Mouse (Mus musculus) hindbrain, embryonic 16.5 days (tissue): ENCODE measurements around the gene Agps. TPM values are rescaled to one million over a fixed set of nuclear protein-coding genes. Genes with fewer than 3 reads are reported as not detected.

Source experiments
- ATAC-seq: fragments of 200-750 bp; cut with Nextera tagmentation; 2 replicates; pipeline ENCODE4 v1.8.0; 2017; ENCODE audit warnings: moderate TSS enrichment, moderate library complexity
- H3K27ac ChIP-seq: fragments of 300-500 bp; sonication (generic); 2 replicates; pipeline ENCODE4 v1.5.1; 2014; ENCODE audit warnings: low read depth, mild to moderate bottlenecking, control low read depth, low read length, moderate library complexity
- H3K27me3 ChIP-seq: fragments of 300-500 bp; sonication (generic); replicated peaks from 2 replicates; pipeline ENCODE4 v1.6.1; 2014; ENCODE audit warnings: low read length; ENCODE audit not compliant: control insufficient read depth, insufficient read depth
- H3K36me3 ChIP-seq: fragments of 300-500 bp; sonication (generic); 2 replicates; pipeline ENCODE4 v1.6.1; 2014; ENCODE audit warnings: mild to moderate bottlenecking, low read length, moderate library complexity, mixed read lengths; ENCODE audit not compliant: control insufficient read depth, insufficient read depth
- H3K4me1 ChIP-seq: fragments of 300-500 bp; sonication (generic); 2 replicates; pipeline ENCODE4 v1.6.1; 2014; ENCODE audit warnings: low read depth, low read length; ENCODE audit not compliant: control insufficient read depth, insufficient read depth
- H3K4me2 ChIP-seq: fragments of 300-500 bp; sonication (generic); 2 replicates; pipeline ENCODE4 v1.6.1; 2014; ENCODE audit warnings: mild to moderate bottlenecking, low read length, control low read depth, moderate library complexity
- H3K4me3 ChIP-seq: fragments of 300-500 bp; sonication (generic); 2 replicates; pipeline ENCODE4 v1.5.1; 2014; ENCODE audit warnings: mild to moderate bottlenecking, low read length, control low read depth, moderate library complexity
- H3K9ac ChIP-seq: fragments of 300-500 bp; sonication (generic); 2 replicates; pipeline ENCODE4 v1.6.1; 2014; ENCODE audit warnings: low read depth, mild to moderate bottlenecking, control low read depth, low read length, moderate library complexity
- H3K9me3 ChIP-seq: fragments of 300-500 bp; sonication (generic); 2 replicates; pipeline ENCODE4 v1.6.1; 2014; ENCODE audit warnings: mild to moderate bottlenecking, low read length, moderate library complexity; ENCODE audit not compliant: control insufficient read depth
- WGBS: fragments of 180-500 bp; shearing (Covaris S2); extraction: QIAGEN DNeasy Blood & Tissue Kit; methylation state at CpG from one replicate; pipeline ENCODE4 v1.1.7; 2014; 5-methylcytosine and 5-hydroxymethylcytosine counted together
- polyA plus RNA-seq: library from polyadenylated mRNA; unstranded; fragments of >200 nt; fragmentation: Nextera tagmentation; extraction: Ambion mirVana; gene quantifications from 2 replicates; pipeline ENCODE4 v1.2.1, GENCODE M21; 2015

Agps gene
- polyA plus RNA-seq, 1 experiment from 2014 or later: 21.6 TPM

- H3K4me2 ChIP-seq: no peak overlapping the region
- H3K4me1 ChIP-seq: no peaks in the 10 kb centered on the region
- 90% methylated on average over 6 of the region's 6 CpGs for WGBS
- no peak for ATAC-seq
- H3K27ac ChIP-seq: no peak overlapping the region
- no peak overlapping the region for H3K4me3 ChIP-seq
- no peaks in the 10 kb centered on the region for H3K9me3 ChIP-seq
- no peak overlapping the region for H3K9ac ChIP-seq
- H3K36me3 ChIP-seq: no peaks in the 10 kb centered on the region
- H3K27me3 ChIP-seq: no peaks in the 10 kb centered on the region
Measured at GRCm38 (mm10) chr2:75805767-75806166, 26.2 kb upstream of the Agps start.

DNA sequence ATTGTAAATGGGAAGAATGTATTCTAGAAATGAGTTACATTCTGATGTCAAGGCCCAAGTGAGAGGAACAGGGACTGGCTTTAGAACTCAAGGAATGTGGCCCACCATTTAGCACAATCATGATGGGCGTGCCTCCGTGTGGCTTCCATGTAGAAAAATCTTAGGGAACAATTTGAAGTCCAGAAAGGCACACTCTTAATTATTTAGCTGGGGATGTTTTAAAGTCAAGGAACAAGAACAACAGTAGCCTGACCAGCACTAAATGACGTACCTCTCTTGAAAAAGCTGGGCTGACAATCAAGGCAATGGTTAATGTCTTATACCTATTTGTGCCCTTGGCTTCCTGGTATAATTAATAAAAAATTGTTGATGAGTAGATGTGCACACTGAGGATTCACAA, 25.1 kb upstream of the Agps start:
- 93% methylated on average over 3 of the region's 3 CpGs for WGBS
- Histone ChIP-seq H3K9ac (no peak overlapping the region), H3K27ac (no peak overlapping the region), H3K27me3 (no peaks in the 10 kb centered on the region), H3K4me1 (no peaks in the 10 kb centered on the region), H3K4me3 (no peak overlapping the region), H3K9me3 (no peaks in the 10 kb centered on the region), H3K36me3 (no peaks in the 10 kb centered on the region), H3K4me2 (no peak overlapping the region)
- no peak for ATAC-seq

DNA sequence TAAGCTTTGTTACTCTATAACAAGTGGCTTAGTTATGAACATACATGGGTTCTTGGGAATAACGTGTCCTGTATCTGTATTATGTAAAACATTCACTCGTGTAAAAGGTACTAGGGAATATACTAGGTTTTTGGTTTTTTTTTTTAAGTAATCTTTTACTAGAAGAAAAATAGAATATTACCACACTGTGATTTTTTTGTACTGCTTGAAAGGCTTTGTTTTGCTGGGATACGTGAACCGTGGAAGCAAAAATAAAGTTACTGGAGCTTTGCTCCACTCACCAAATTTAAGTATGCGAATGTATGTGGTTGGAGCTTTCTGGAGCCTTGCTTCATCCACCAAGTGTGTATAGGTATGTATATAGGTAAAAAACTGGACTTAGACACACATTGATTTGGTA, 24.5 kb upstream of the Agps start:
- no peaks in the 10 kb centered on the region for H3K36me3 ChIP-seq
- no peak for ATAC-seq
- H3K9me3 ChIP-seq: no peaks in the 10 kb centered on the region
- WGBS: 96% methylated on average over 5 of the region's 5 CpGs
- H3K4me2 ChIP-seq: no peak overlapping the region
- H3K4me3 ChIP-seq: no peak overlapping the region
- no peak overlapping the region for H3K27ac ChIP-seq
- no peak overlapping the region for H3K9ac ChIP-seq
- H3K4me1 ChIP-seq: no peaks in the 10 kb centered on the region
- no peaks in the 10 kb centered on the region for H3K27me3 ChIP-seq

DNA sequence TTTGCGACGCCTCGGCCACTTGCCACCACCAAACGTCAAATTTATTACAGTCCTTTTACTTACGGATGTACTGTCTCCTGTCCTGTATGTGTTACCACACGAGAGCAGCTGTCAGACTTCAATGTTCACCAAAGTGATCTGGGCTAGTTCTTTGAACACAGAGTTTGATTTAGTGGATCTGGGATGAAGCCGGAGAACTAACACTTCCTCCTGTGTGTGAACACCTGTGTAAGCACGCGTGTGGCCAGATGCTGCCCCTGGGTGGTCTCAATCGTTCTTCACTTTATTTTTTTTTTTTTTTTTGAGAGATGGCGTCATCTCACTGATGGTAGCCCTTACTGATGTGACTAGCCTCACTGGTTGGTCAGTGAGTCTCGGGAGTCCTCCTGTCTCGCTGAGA, 17.1 kb upstream of the Agps start:
- Histone ChIP-seq H3K4me1 (no peaks in the 10 kb centered on the region), H3K4me2 (no peak overlapping the region), H3K27ac (no peak overlapping the region), H3K36me3 (no peaks in the 10 kb centered on the region), H3K9ac (no peak overlapping the region), H3K9me3 (no peaks in the 10 kb centered on the region), H3K27me3 (no peaks in the 10 kb centered on the region), H3K4me3 (no peak overlapping the region)
- WGBS: 75% methylated on average over 13 of the region's 13 CpGs
- no peak for ATAC-seq

DNA sequence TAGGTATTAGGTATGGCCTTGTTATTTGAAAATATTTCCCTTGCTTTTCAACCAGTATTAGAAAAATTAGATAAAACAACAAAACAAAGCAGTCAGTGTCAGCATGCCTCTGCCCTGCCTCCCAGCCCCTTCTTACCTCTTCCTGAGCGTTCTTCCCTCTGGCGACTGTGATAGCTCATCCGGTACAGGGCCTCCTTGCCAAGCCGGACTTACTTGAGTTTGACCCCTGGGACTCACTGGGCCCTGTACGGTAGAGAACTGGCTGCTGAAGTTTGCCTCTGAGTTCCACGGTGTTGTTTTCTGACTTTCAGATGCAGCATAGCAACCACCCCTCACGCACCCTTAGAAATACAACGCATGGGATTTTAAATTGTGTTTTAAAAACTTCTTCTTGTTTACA, 16.5 kb upstream of the Agps start:
- no peak overlapping the region for H3K27ac ChIP-seq
- no peaks in the 10 kb centered on the region for H3K36me3 ChIP-seq
- ATAC-seq: no peak
- H3K4me1 ChIP-seq: no peaks in the 10 kb centered on the region
- no peak overlapping the region for H3K9ac ChIP-seq
- 79% methylated on average over 8 of the region's 8 CpGs for WGBS
- no peaks in the 10 kb centered on the region for H3K9me3 ChIP-seq
- no peak overlapping the region for H3K4me3 ChIP-seq
- H3K27me3 ChIP-seq: no peaks in the 10 kb centered on the region
- H3K4me2 ChIP-seq: no peak overlapping the region

- 86% methylated on average over 6 of the region's 6 CpGs for WGBS
- no peak for ATAC-seq
- Histone ChIP-seq H3K4me3 (no peak overlapping the region), H3K9ac (no peak overlapping the region), H3K4me2 (no peak overlapping the region), H3K36me3 (no peaks in the 10 kb centered on the region), H3K4me1 (no peaks in the 10 kb centered on the region), H3K27me3 (no peaks in the 10 kb centered on the region), H3K27ac (no peak overlapping the region), H3K9me3 (no peaks in the 10 kb centered on the region)
Measured at GRCm38 (mm10) chr2:75816673-75817072, 15.3 kb upstream of the Agps start.

- Histone ChIP-seq H3K4me2 (no peak overlapping the region), H3K4me1 (no peaks in the 10 kb centered on the region), H3K27ac (no peak overlapping the region), H3K9ac (no peak overlapping the region), H3K4me3 (no peak overlapping the region), H3K27me3 (no peaks in the 10 kb centered on the region), H3K9me3 (no peaks in the 10 kb centered on the region), H3K36me3 (no peaks in the 10 kb centered on the region)
- no peak for ATAC-seq
- 89% methylated on average over 7 of the region's 7 CpGs for WGBS
Measured at GRCm38 (mm10) chr2:75818719-75819118, 13.3 kb upstream of the Agps start.

DNA sequence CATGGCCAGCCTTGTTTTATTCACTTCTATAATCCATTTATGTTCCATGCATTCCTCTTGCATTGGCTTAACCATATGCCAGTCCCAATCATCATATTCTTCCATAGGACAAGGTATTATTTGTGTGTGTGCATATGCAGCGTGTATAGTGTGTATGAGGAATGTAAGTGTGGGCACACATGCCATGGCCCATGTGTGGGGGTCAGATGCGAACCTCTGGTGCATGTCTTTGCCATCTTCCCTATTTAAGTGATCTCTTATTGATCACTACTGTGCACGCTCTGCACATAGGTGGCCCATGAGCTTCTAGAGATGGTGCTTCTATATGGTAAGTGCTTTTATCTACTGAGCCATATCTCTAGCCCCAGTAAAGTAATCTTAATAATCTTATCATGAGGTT, 12.2 kb upstream of the Agps start:
- H3K9ac ChIP-seq: no peak overlapping the region
- H3K4me1 ChIP-seq: no peaks in the 10 kb centered on the region
- no peak overlapping the region for H3K4me2 ChIP-seq
- no peaks in the 10 kb centered on the region for H3K27me3 ChIP-seq
- ATAC-seq: no peak
- over 99% methylated on average over 3 of the region's 3 CpGs for WGBS
- H3K27ac ChIP-seq: no peak overlapping the region
- H3K4me3 ChIP-seq: no peak overlapping the region
- no peaks in the 10 kb centered on the region for H3K36me3 ChIP-seq
- no peaks in the 10 kb centered on the region for H3K9me3 ChIP-seq

DNA sequence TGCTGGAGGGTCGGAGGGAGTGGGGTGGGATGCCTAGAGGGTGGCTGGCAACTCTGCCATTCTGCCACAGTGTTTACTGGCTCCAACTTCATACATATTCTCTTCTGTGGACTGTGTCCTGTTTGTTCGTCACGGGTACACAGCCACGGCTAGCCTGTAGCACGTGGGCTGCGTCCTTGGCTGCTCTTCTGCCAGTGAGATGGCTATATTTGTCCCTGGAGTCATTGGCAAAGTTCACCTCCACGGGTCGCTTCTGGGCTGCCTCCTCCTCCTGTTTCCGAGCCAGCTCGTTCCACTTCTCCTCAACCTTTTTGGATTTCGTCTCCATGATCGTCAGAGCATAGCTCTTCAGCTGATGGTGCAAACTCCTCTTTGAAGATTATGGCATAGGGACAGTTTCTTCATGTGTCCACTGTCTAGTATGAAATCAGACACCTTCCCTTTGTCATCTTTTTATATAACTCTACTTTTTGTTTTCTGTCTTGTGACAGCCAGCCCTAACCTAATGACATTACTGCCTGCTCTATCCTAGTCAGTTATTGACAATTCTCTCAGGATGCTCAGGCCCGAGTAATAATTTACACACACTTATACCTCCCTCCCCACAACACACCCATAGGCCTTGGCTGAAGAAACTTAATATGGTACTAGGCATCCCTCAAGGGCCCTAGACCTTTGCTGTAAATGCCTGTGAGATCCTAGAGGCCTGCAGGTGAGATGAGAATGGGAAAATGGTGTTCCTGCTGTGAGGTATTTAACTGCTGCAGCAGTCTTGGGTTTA, 9.8 kb upstream of the Agps start:
- ATAC-seq: no peak
- no peaks in the 10 kb centered on the region for H3K9me3 ChIP-seq
- WGBS: 90% methylated on average over 13 of the region's 13 CpGs

More for the DNA sequence above, 9.8 kb upstream of the Agps start:
- Histone ChIP-seq H3K4me1 (no peaks in the 10 kb centered on the region), H3K27ac (no peak overlapping the region), H3K27me3 (no peaks in the 10 kb centered on the region), H3K36me3 (no peaks in the 10 kb centered on the region), H3K9ac (no peak overlapping the region), H3K4me2 (no peak overlapping the region), H3K4me3 (no peak overlapping the region)
